Mouse (Mus musculus): ENCODE measurements at regions not wholly inside any gene's neighbourhood (a gene's known extent, or its start where the extent isn't known, plus 50 kb on each side); places are given as distances from the start of the nearest gene placed in this dataset.

- intact Hi-C loops (cut with DNase I), result no loop called here
- DNase-seq, result no peak
- H3K27ac ChIP-seq, result no peak overlapping the region
- H3K36me3 ChIP-seq (ENCODE audit: control insufficient read depth, insufficient read depth, low read length), result no peaks in the 10 kb centered on the region
- no peaks in the 10 kb centered on the region for H3K79me2 ChIP-seq (replicated peaks; ENCODE audit: control insufficient read depth, insufficient read depth, low read length)
- no peak overlapping the region for H3K4me3 ChIP-seq
- no peak for TF ChIP-seq POLR2A (IDR thresholded peaks at IDR 0.05; ENCODE audit: insufficient read depth, low read depth, low read length)
- H3K4me1 ChIP-seq (ENCODE audit: control insufficient read depth, insufficient read depth, low read length), result no peaks in the 10 kb centered on the region
- H3K9ac ChIP-seq (ENCODE audit: low read depth, low read length), result no peak overlapping the region
- H3K27me3 ChIP-seq (ENCODE audit: control insufficient read depth, insufficient read depth, low read length), result no peaks in the 10 kb centered on the region
These were observed 530.6 kb downstream of the Prkd1 start for GRCm38 (mm10) chr12:50118346-50118745.

GRCm38 (mm10) chr12:50122145-50122544 lies 526.8 kb downstream of the Prkd1 start:
- no peaks in the 10 kb centered on the region for H3K79me2 ChIP-seq (replicated peaks; ENCODE audit: control insufficient read depth, insufficient read depth, low read length)
- no peaks in the 10 kb centered on the region for H3K4me1 ChIP-seq (ENCODE audit: control insufficient read depth, insufficient read depth, low read length)
- no peak overlapping the region for H3K9ac ChIP-seq (ENCODE audit: low read depth, low read length)
- no peak overlapping the region for H3K27ac ChIP-seq
- intact Hi-C loops (cut with DNase I), result no loop called here
- H3K4me3 ChIP-seq, result no peak overlapping the region
- no peaks in the 10 kb centered on the region for H3K27me3 ChIP-seq (ENCODE audit: control insufficient read depth, insufficient read depth, low read length)
- 67% methylated on average over 5 of the region's 5 CpGs for WGBS
- TF ChIP-seq CTCF (IDR thresholded peaks at IDR 0.05) (no peak), POLR2A (IDR thresholded peaks at IDR 0.05; ENCODE audit: insufficient read depth, low read depth, low read length) (no peak), EP300 (IDR thresholded peaks at IDR 0.05; ENCODE audit: insufficient read depth, low read depth, low read length) (no peak)
- DNase-seq, result no peak
- no peaks in the 10 kb centered on the region for H3K36me3 ChIP-seq (ENCODE audit: control insufficient read depth, insufficient read depth, low read length)

GRCm38 (mm10) chr12:50122971-50123370 lies 525.9 kb downstream of the Prkd1 start:
- 44% methylated on average over 1 of the region's 1 CpGs for WGBS
- Histone ChIP-seq H3K36me3 (ENCODE audit: control insufficient read depth, insufficient read depth, low read length) (no peaks in the 10 kb centered on the region), H3K9ac (ENCODE audit: low read depth, low read length) (no peak overlapping the region), H3K27me3 (ENCODE audit: control insufficient read depth, insufficient read depth, low read length) (no peaks in the 10 kb centered on the region), H3K79me2 (replicated peaks; ENCODE audit: control insufficient read depth, insufficient read depth, low read length) (no peaks in the 10 kb centered on the region), H3K27ac (no peak overlapping the region), H3K4me3 (no peak overlapping the region), H3K4me1 (ENCODE audit: control insufficient read depth, insufficient read depth, low read length) (no peaks in the 10 kb centered on the region)
- intact Hi-C loops (cut with DNase I), result no loop called here
- DNase-seq, result no peak
- no peak for TF ChIP-seq CTCF (IDR thresholded peaks at IDR 0.05)
- no peak for TF ChIP-seq POLR2A (IDR thresholded peaks at IDR 0.05; ENCODE audit: insufficient read depth, low read depth, low read length)
- no peak for TF ChIP-seq EP300 (IDR thresholded peaks at IDR 0.05; ENCODE audit: insufficient read depth, low read depth, low read length)

GRCm38 (mm10) chr12:50158143-50158542 lies 490.8 kb downstream of the Prkd1 start:
- Histone ChIP-seq H3K27me3 (ENCODE audit: control insufficient read depth, insufficient read depth, low read length) (no peaks in the 10 kb centered on the region), H3K4me3 (no peak overlapping the region), H3K27ac (no peak overlapping the region), H3K4me1 (ENCODE audit: control insufficient read depth, insufficient read depth, low read length) (no peaks in the 10 kb centered on the region), H3K36me3 (ENCODE audit: control insufficient read depth, insufficient read depth, low read length) (no peaks in the 10 kb centered on the region), H3K79me2 (replicated peaks; ENCODE audit: control insufficient read depth, insufficient read depth, low read length) (no peaks in the 10 kb centered on the region), H3K9ac (ENCODE audit: low read depth, low read length) (no peak overlapping the region)
- WGBS, result 67% methylated on average over 9 of the region's 9 CpGs
- intact Hi-C loops (cut with DNase I), result no loop called here
- no peak for DNase-seq
- TF ChIP-seq POLR2A (IDR thresholded peaks at IDR 0.05; ENCODE audit: insufficient read depth, low read depth, low read length) (no peak), CTCF (IDR thresholded peaks at IDR 0.05) (no peak), EP300 (IDR thresholded peaks at IDR 0.05; ENCODE audit: insufficient read depth, low read depth, low read length) (no peak)

GRCm38 (mm10) chr12:50187332-50187731 lies 461.6 kb downstream of the Prkd1 start:
- TF ChIP-seq EP300 (IDR thresholded peaks at IDR 0.05; ENCODE audit: insufficient read depth, low read depth, low read length), result no peak
- TF ChIP-seq CTCF (IDR thresholded peaks at IDR 0.05), result no peak
- TF ChIP-seq POLR2A (IDR thresholded peaks at IDR 0.05; ENCODE audit: insufficient read depth, low read depth, low read length), result no peak
- DNase-seq, result no peak
- intact Hi-C loops (cut with DNase I), result no loop called here
- Histone ChIP-seq H3K4me3 (no peak overlapping the region), H3K27me3 (ENCODE audit: control insufficient read depth, insufficient read depth, low read length) (no peaks in the 10 kb centered on the region), H3K27ac (no peak overlapping the region), H3K36me3 (ENCODE audit: control insufficient read depth, insufficient read depth, low read length) (no peaks in the 10 kb centered on the region), H3K9ac (ENCODE audit: low read depth, low read length) (no peak overlapping the region), H3K79me2 (replicated peaks; ENCODE audit: control insufficient read depth, insufficient read depth, low read length) (no peaks in the 10 kb centered on the region), H3K4me1 (ENCODE audit: control insufficient read depth, insufficient read depth, low read length) (no peaks in the 10 kb centered on the region)
- WGBS, result 77% methylated on average over 1 of the region's 1 CpGs

- no peaks in the 10 kb centered on the region for H3K36me3 ChIP-seq (ENCODE audit: control insufficient read depth, insufficient read depth, low read length)
- no peak overlapping the region for H3K9ac ChIP-seq (ENCODE audit: low read depth, low read length)
- intact Hi-C loops (cut with DNase I), result no loop called here
- no peaks in the 10 kb centered on the region for H3K27me3 ChIP-seq (ENCODE audit: control insufficient read depth, insufficient read depth, low read length)
- no peak overlapping the region for H3K27ac ChIP-seq
- H3K4me3 ChIP-seq, result no peak overlapping the region
- no peaks in the 10 kb centered on the region for H3K4me1 ChIP-seq (ENCODE audit: control insufficient read depth, insufficient read depth, low read length)
- no peak for DNase-seq
- TF ChIP-seq EP300 (IDR thresholded peaks at IDR 0.05; ENCODE audit: insufficient read depth, low read depth, low read length) (no peak), CTCF (IDR thresholded peaks at IDR 0.05) (no peak), POLR2A (IDR thresholded peaks at IDR 0.05; ENCODE audit: insufficient read depth, low read depth, low read length) (no peak)
- H3K79me2 ChIP-seq (replicated peaks; ENCODE audit: control insufficient read depth, insufficient read depth, low read length), result no peaks in the 10 kb centered on the region
These were observed 457.9 kb downstream of the Prkd1 start for GRCm38 (mm10) chr12:50190892-50191539.
